Mouse (Mus musculus): ENCODE results near the gene Olfr1442. TPM values are rescaled to one million over a fixed set of nuclear protein-coding genes. Genes with fewer than 3 reads are reported as not detected.
"Not testable (repeated sequence)": the region's sequence is repeated elsewhere in the genome, so short reads cannot be mapped to it uniquely, and the experiment has no call there.

The Olfr1442 gene
- not detected for total RNA-seq (2021)
- long read RNA-seq, experiment 1 = 0 reads
- long read RNA-seq, experiment 2 = 0 reads

DNA sequence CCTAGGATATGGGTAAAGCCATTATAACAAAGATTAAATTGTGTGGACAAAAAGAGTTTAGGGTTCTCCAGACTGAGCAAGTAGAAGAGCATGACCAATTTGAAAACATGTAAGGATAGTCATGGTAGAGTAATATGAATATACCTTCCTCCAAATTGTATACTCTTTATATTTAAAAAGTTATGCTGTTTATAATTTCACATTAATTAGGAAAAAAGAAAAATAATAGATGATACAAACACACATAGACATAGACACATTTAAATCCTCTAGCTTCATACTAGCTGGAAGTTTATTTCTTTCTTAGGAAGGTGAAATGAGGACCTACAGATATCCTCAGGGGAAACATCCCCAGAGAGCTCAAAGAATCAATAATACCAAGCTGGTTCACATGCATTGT is at the start of gene Olfr1442:
TSS of gene Olfr1442 (plus strand) at position 301 of the 400 bp plus-strand sequence.
- no peak for DNase-seq
- intact Hi-C loops (cut with DNase I; ENCODE audit: low total_unique reads) = no loop called here

DNA sequence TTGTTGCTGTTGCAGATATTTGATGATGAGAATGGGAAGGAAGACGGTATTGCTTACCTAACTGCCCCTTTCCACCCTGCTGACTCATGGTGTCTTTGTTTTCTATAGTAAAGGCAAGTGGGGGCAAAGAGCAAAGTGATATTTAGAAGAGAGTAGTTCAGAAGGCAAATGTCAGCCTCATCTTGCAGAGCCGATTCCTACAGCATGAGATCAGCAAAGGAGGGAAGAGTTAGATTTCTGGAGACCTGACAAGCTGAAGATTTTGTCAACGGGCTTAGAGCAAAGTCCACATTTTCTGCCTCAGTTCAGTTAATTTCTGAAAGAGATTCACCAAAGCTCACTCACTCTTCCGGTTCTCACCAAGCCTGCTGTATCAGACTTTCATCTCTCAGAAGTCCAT is 37.1 kb upstream of the Olfr1442 start, which contains the start of gene Glyat:
TSS of gene Glyat (plus strand) at position 133 of the 400 bp plus-strand sequence.
- intact Hi-C loops (cut with DNase I; ENCODE audit: low total_unique reads) = no loop called here
- DNase-seq = no peak

DNA sequence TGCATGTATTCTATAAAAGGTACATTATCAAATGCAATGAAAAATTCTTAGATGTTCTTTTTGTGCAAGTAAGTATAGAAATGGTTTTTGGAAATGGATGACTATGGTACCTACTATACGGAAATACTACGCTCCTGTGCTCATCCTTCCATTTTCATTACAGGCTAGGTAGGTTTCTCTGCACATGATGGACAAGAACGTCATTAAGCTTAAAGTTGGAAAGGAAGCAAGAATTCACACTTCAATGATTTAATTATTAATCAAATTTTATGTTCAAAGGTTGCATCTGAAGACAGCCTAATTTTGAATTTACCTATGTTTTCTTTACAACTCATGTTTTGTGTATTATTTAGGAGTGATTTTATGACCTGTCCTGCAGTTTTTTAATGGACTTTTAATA is 36.0 kb upstream of the Olfr1442 start:
- intact Hi-C loops (cut with DNase I; ENCODE audit: low total_unique reads) = no loop called here
- no peak for DNase-seq

DNA sequence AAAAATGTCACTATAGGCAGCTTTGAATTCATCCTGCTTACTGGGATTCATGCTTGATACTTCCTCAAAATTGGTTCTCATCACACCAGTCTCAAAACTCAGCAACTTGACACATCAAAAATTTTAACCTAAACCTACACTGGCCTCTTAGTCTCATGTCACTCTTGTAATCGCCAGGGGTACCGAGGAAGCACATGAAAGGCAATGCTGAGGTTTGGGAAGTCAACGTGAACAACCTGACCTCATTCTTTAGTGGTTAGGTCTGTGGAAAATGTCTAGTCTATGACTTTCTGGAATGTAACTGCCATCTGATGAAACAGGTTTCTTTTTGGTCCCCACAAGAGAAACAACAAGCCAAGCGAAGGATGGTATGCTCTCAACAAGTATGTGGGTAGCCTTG is 35.3 kb upstream of the Olfr1442 start:
- no peak for DNase-seq
- intact Hi-C loops (cut with DNase I; ENCODE audit: low total_unique reads) = no loop called here

DNA sequence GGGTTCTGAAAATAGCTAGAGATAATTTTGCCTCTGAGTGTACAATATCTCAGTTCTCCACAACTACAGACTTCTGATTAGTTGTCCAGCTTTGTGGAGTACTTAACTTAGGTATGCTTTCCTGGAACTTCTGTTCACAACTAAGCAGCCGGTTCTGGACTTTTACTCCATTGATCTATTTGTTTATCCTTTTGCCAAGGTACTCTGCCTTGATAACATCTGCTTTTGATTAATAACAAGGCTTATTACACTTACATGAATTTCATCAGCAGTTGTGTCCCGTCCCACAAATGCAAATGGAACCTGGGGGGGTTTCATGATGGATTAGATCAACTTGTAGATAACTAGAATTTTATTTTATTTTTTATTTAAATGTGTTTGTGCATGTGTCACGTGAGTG is 33.4 kb upstream of the Olfr1442 start:
- no peak for DNase-seq
- intact Hi-C loops (cut with DNase I; ENCODE audit: low total_unique reads) = no loop called here

DNA sequence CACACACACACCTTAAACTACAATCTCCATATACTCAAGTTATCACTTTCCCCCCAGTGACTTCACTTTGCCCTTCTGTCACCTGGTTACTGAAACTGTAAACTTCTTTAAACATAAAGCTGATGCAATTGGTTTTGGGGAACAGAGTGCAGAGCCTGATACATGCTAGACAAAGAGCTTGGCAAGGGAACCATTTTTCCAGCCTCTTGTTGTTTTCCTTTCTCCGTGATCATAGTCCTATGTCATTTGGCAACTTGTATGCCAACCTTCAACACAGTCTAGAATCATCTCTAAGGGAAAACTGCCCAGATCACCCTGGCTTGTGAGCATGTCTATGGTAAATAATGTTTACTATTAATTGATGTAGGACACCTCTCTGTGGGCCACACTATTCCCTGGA is 32.2 kb upstream of the Olfr1442 start:
- intact Hi-C loops (cut with DNase I; ENCODE audit: low total_unique reads) = no loop called here
- no peak for DNase-seq

DNA sequence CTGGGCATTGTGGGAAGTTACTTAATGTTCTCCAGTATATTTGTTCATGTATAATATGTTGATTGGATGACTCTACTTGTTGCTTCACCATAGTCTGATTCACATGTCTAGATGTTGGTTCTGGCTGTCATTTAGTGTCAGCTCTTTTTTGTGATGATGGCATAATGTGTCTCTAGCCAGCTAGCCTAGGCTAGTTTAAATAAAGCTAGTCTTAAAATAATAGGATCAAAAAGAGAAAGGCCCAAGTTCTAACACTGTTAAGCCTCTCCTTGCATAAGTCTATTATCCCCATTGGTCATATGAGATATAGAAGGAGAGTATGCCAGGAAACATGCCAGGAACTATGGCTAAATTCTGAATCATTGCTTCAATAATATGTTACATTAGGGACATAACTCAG is 20.7 kb upstream of the Olfr1442 start:
- DNase-seq = no peak
- intact Hi-C loops (cut with DNase I; ENCODE audit: low total_unique reads) = no loop called here

DNA sequence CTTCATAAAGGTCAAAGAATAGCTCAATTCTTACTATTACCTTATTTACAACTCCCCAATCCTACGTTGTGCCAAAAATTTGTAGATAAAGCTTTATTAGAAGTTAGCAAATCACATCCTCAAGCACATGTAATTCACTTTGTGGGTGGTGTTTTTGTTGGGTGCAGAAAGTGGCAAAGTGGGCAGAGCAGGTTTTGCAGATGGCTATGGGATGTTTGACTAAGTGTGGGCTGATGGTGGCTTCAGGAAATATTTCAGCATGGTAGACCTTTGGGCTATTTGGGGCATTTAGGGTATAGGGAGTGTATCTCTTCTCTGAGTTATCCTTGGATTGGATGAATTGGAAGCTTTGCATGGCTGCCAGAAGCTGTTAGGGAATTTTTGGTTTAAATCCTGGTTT is 4.1 kb upstream of the Olfr1442 start:
- no peak for DNase-seq
- intact Hi-C loops (cut with DNase I; ENCODE audit: low total_unique reads) = no loop called here

DNA sequence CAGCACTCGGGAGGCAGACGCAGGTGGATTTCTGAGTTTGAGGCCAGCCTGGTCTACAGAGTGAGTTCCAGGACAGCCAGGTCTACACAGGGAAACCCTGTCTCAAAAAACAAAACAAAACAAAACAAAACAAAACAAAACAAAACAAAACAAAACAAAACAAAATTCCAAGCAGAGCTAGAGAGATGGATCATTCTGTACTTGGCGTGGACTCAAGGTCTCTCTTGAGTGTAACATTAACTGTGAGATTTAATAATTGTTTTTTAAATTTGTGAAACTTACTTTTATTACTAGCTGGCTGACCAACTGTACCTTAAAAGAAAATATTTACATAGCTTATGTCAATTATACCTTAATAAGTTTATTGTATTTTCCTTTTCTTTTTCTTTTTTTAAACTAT is 1.6 kb upstream of the Olfr1442 start:
- intact Hi-C loops (cut with DNase I; ENCODE audit: low total_unique reads); DNase-seq: not testable (repeated sequence)

DNA sequence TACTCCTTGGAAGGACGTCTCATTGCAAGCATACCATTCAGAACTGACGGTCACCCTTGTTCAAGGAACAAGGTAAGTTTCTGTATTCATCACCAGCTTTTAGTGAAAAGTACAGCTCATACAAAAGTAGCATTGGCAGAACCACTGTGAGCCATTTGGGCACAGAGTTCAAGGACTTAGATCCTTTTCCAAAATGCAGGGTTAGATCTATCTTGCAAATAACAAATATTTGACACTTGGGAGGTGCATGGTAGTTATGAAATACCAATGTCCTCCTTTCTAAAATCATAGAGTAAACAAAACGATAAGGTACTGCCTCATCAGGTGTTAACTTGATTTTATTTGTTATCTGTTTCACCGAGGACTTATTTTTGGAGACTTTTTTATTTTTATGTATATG is 812 bp downstream of the Olfr1442 start:
- intact Hi-C loops (cut with DNase I; ENCODE audit: low total_unique reads) = no loop called here
- no peak for DNase-seq

DNA sequence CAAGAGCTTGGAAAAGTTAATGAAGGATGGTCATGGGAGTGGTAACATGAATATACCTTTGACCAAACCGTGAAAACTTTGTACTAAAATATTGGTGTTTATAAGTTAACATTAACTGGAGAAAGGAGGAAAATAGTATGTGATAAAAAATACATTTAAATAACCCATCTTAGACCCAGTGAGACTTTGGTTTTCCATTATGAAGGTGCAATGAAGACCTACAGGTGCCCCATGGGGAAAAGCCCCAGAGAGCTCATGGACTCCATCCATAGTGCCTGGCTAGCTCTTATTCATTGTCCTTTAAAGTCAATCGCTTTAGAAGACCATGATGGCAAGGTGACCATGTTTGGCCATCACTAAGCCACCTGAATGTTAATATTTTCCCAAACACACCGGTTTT is 7.6 kb downstream of the Olfr1442 start, which contains the start of gene Olfr1443:
TSS of gene Olfr1443 (plus strand) at position 301 of the 400 bp plus-strand sequence.
- no peak for DNase-seq
- intact Hi-C loops (cut with DNase I; ENCODE audit: low total_unique reads) = no loop called here

DNA sequence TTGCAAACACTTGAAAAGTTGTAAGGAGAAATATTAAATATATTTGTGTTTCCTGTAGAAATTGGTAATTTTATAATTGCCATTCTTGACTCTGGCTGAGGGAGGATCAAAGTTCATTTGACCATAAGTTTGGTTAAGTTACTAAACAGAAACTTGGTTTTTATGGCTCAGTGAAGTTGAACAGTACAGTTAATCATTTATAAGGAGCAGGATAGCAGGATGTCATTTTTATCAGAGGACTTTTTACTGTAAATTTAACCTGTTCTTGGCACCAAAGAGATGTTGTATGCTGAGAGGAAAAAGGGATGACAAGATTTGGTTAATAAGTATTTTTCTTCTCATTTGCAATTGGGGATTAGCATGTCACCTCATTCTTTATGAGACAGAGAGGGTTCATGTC is 14.4 kb downstream of the Olfr1442 start:
- intact Hi-C loops (cut with DNase I; ENCODE audit: low total_unique reads) = no loop called here
- DNase-seq = no peak

DNA sequence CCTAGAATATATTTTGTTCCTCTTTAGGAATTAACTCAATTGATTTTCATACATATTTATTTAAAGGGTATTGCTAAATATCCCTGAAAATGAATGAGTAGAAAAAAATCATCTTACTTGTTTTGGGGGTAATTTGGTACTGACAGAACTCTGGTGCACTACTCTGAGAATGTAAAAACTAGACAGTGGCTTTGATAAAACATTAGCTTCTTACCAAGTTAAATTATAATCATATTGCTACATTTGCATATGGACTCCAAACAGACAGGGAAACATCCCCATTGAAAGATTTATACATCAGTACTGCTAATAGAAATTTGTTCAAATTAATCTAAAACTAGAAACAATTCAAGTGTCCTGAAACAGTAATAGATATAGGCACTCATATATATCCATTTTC is 15.0 kb downstream of the Olfr1442 start:
- no peak for DNase-seq
- intact Hi-C loops (cut with DNase I; ENCODE audit: low total_unique reads) = no loop called here

DNA sequence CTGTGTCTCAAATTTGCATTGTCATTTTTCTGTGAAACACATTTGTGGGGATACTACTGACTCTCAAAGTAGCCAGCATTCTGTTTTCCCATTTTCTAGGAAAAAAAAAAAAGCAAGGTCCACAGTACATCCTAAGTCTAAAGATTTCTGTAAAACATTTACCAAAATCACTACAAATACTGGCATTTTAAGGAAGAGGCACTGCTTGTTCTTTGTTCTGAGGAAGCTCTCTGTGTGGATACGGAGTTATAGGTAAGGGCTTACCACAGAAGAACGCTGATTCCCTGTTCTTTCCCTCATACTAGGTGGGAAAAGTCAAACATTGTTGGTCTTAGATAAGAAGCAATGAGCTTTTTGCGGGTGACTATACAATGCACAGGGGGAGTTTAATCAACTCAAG is 25.4 kb downstream of the Olfr1442 start, which contains the start of gene Keg1:
TSS of gene Keg1 (plus strand) at position 197 of the 400 bp plus-strand sequence.
- no peak for DNase-seq
- intact Hi-C loops (cut with DNase I; ENCODE audit: low total_unique reads) = no loop called here

DNA sequence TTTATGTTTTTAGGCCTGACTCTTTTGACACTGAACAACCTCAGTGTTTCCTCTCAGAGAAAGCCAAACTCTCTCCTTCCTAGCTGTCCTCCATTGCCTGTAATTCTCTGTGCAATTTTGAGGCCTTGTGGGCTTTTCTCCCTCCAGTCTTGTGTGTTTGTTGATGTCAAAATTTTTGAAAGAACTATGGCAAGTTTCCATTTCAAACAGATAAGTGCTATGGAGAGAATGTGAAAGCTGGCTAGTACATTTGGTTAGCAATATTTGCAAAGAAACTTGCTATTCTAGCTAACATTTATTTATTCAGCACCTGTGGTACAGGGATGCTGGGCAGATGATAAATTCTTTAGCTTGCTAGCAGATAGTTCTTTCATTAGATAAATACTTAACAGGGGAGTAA is 26.0 kb downstream of the Olfr1442 start:
- DNase-seq = no peak
- intact Hi-C loops (cut with DNase I; ENCODE audit: low total_unique reads) = no loop called here

DNA sequence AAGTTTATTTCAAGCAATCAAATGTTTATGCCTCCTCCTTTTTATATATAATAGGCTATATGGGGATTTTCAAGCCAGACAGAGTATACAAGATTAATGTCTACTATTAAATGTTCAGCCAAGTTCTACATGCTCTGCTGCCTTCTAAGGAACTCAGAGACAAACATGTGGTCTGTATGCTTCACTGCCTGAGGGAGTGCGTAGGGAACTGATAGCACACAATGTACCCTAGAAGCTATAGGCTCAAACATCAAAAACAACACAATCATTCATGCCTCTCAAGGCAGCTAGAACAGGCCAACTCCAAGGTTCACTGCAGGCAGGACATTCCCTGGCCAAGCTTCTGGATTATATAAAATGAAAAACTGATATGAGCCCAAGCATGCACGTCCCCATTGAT is 38.2 kb downstream of the Olfr1442 start:
- intact Hi-C loops (cut with DNase I; ENCODE audit: low total_unique reads) = no loop called here

DNA sequence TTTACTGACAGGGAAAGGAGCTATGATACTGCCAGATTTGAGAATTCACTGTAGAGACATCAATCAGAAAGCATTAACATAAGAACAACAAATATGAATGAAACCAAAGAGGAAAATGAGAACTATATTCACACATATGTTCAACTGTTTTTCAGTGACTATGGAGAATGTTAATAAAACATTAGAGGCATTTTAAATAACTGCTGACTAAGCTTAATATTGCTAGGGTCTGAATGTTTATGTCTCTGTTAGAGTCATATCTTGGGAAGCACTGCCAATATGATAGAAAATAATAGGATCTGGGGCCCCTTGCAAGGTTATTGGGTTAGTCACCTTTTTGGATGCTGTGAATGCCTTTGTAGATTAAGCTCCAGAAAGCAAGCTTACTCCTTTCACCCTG is 38.7 kb downstream of the Olfr1442 start:
- no peak for DNase-seq
- intact Hi-C loops (cut with DNase I; ENCODE audit: low total_unique reads) = no loop called here

More for the DNA sequence above, 38.2 kb downstream of the Olfr1442 start:
- no peak for DNase-seq

DNA sequence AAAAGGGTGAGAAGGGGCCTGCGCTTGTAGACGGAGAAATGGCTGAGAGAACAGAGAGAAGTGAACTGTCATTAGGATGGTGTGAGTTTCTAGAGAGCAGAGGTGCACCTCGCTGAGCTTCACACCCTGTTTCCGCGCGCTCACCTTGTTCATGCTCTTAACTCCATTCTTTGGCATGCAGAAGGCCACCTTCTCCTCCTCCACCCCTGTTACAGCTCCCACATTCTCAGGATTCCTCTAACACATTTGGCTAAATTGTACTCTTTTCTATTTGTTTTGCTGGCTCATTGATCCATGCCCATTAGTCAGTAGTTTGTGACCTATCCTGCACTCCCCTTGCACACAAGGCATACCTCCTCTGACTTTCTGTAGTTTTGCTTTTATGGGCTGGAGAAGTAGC is 49.0 kb downstream of the Olfr1442 start:
- intact Hi-C loops (cut with DNase I; ENCODE audit: low total_unique reads) = no loop called here

DNA sequence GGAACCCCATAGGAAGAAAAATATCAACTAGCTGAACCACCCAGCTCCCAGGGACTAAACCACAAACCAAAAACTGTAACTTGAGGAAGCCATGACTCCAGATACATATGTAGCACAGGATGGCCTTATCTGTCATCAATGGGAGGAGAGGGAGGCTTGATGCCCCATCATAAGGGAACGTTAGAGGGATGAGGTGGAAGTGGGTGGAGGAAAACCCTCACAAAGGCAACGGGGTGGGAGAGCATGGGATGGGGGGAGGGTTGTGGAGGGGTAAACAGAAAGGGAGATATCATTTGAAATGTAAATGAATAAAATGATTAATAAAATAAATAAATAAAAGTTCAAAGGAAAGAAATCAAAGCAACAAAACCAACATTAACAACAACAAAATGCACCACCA is 50.2 kb downstream of the Olfr1442 start:
- no peak for DNase-seq
- intact Hi-C loops (cut with DNase I; ENCODE audit: low total_unique reads) = loop anchor here (10.0 kb wide), 1 partner anchor 84 kb away; no protein-coding TSS in a partner anchor

More for the DNA sequence above, 49.0 kb downstream of the Olfr1442 start:
- no peak for DNase-seq

DNA sequence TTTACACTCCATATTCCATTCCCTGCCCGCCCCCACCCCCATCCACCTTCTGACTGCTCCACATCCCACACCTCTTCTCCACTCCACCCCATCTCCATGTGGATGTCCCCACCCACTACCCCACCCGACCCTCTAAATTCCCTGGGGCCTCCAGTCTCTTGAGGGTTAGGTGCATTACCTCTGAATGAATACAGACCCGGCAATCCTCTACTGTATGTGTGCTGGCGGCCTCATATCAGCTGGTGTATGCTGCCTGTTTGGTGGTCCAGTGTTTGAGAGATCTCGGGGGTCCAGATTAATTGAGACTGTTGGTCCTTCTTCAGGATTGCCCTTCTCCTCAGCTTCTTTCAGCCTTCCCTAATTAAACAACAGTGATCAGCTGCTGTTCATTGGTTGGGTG is 50.7 kb downstream of the Olfr1442 start:
- intact Hi-C loops (cut with DNase I; ENCODE audit: low total_unique reads) = loop anchor here (10.0 kb wide), 1 partner anchor 84 kb away; no protein-coding TSS in a partner anchor
- DNase-seq = not testable (repeated sequence)

DNA sequence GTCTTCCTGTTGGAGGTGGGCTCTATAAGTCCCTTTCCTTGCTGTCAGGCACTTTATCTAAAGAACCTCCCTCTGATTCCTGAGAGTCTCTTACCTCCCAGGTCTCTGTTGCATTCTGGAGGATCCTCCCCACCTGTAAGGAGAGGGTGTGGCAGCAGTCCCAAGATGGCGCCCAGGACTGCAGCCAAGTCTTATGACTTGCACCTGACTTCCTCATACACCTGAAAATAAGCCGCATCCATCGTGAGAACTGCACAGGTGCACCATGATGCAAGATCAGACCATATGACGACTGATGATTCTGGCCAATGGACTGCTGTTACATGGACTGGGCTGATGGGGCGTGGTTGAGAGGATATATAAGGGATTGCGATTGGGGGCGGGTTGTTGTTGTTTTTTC is 51.4 kb downstream of the Olfr1442 start:
- intact Hi-C loops (cut with DNase I; ENCODE audit: low total_unique reads) = loop anchor here (10.0 kb wide), 1 partner anchor 83 kb away; no protein-coding TSS in a partner anchor
- not testable (repeated sequence) for DNase-seq

DNA sequence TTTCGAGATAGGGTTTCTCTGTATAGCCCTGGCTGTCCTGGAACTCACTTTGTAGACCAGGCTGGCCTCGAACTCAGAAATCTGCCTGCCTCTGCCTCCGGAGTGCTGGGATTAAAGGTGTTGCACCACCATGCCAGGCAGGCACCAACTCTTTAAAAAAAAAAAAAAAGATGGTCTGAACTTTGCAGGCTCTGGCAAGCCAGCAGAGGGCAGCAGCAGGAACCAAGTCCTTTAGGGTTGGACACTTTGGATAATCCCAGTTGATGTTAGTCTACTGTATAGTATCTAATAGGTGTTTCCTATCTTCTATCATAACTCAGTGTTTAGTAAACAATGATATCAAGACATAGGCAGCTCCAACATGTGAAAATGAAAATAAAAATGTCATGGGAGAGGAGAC is 52.1 kb downstream of the Olfr1442 start:
- intact Hi-C loops (cut with DNase I; ENCODE audit: low total_unique reads) = loop anchor here (10.0 kb wide), 1 partner anchor 82 kb away; no protein-coding TSS in a partner anchor
- peak; percentile 49 for DNase-seq

Measured in gastrocnemius, postnatal 14 days (tissue).